Mouse (Mus musculus) frontal cortex, postnatal 36 days (tissue): ENCODE measurements around the gene Olfr1303.

Experiments
- DNase-seq, 2 experiments: peaks; one replicate each; pipeline ENCODE4 v3.0.0; 2022; ENCODE audit warnings: low spot score in 2 of 2

The Olfr1303 gene

GRCm38 (mm10) chr2:111820240-111820639, at the start of gene Olfr1303:
Gene Olfr1303 (minus strand): TSS chr2:111820340.
- DNase-seq = no peak

GRCm38 (mm10) chr2:111812936-111813335, 7.2 kb downstream of the Olfr1303 start:
- DNase-seq = no peak

- no peak for DNase-seq
Observed at GRCm38 (mm10) chr2:111777129-111777528, 43.0 kb downstream of the Olfr1303 start, which contains the start of gene Olfr1302. Gene Olfr1302 (plus strand): TSS chr2:111777429.
